Mouse (Mus musculus) common myeloid progenitor, adult 5-6 weeks (primary cell): ENCODE data around the gene Slc22a4. TPM values are rescaled to one million over a fixed set of nuclear protein-coding genes. Genes with fewer than 3 reads are reported as not detected.
"Not testable (repeated sequence)": the region's sequence is repeated elsewhere in the genome, so short reads cannot be mapped to it uniquely, and the experiment has no call there.

Experiments used
- ATAC-seq: replicated peaks from 2 replicates; pipeline ENCODE4 v1.8.0; 2016; ENCODE audit warnings: low read depth, mild to moderate bottlenecking, moderate TSS enrichment, inconsistent platforms; ENCODE audit not compliant: poor library complexity, severe bottlenecking
- total RNA-seq: library from RNA; stranded (forward); fragments of 200-1000, 187-1606 nt; gene quantifications from 2 replicates; pipeline ENCODE4 v1.2.3, GENCODE M21; 2017

The Slc22a4 gene
- total RNA-seq, 1 experiment from 2014 or later = 6.5 TPM

GRCm38 (mm10) chr11:53950133-53950532, 77.8 kb downstream of the Slc22a4 start:
- ATAC-seq = not testable (repeated sequence)

Other genes starting within 250 kb of the Slc22a4 start
- gene Gm12216, start 168.8 kb downstream of the Slc22a4 start, total RNA-seq = 3.6 and 4.5 TPM in 2 replicates
- gene Slc22a5, start 136.4 kb downstream of the Slc22a4 start, total RNA-seq = 7.8 and 11.0 TPM in 2 replicates
- gene Slc22a21, start 47.8 kb downstream of the Slc22a4 start, total RNA-seq = 1.6 and 1.9 TPM in 2 replicates
- gene Pdlim4, start 40.9 kb upstream of the Slc22a4 start, total RNA-seq = 0.41 TPM in 1 of 2 replicates, not detected in the other
- 0.18 TPM in 1 of 2 replicates, not detected in the other for gene P4ha2, start 72.0 kb upstream of the Slc22a4 start, total RNA-seq
- not detected in 2 replicates for gene Csf2, start 221.6 kb upstream of the Slc22a4 start, total RNA-seq
- gene Il3, start 239.2 kb upstream of the Slc22a4 start, total RNA-seq = not detected in 2 replicates